Mouse (Mus musculus) layer of hippocampus, adult 18-20 months (tissue): ENCODE data around the gene Gm10310. TPM values are rescaled to one million over a fixed set of nuclear protein-coding genes. Genes with fewer than 3 reads are reported as not detected.
"Not testable (repeated sequence)": the region's sequence is repeated elsewhere in the genome, so short reads cannot be mapped to it uniquely, and the experiment has no call there.

Source experiments
- DNase-seq, 2 experiments: peaks; one replicate each; pipeline ENCODE4 v3.0.0; 2022; ENCODE audit warnings: low spot score in 2 of 2
- long read RNA-seq: library from polyadenylated mRNA; stranded (forward); transcript quantifications from one replicate; pipeline ENCODE4 v2.0.0, GENCODE M21; 2021
- total RNA-seq, 2 experiments: library from RNA; stranded (reverse); gene quantifications; 2 replicates each; pipeline ENCODE4 v1.2.3; 2021

Gene Gm10310
- not detected for total RNA-seq
- long read RNA-seq, result 0 reads

DNA sequence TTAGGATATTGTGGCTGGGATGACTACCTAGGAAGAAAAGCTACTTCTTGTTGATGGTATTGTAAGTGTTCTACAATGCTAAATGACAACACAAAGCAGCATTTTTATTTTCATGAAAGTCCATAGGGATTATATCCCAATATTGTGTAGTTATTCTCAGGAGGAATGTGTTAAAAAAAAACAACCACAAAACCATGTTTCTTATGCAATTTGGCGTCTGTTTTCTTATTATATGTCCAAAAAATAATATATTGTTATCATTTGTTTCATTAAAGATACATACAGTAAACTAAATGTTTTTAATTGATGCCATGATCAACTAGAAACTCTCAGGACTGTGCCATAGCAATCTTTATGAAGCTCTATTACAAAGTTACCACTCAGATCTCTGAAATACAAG is at the start of gene Gm10310:
Gene Gm10310 (minus strand): TSS at position 101 of the 400 bp plus-strand sequence.
- DNase-seq, result not testable (repeated sequence)

DNA sequence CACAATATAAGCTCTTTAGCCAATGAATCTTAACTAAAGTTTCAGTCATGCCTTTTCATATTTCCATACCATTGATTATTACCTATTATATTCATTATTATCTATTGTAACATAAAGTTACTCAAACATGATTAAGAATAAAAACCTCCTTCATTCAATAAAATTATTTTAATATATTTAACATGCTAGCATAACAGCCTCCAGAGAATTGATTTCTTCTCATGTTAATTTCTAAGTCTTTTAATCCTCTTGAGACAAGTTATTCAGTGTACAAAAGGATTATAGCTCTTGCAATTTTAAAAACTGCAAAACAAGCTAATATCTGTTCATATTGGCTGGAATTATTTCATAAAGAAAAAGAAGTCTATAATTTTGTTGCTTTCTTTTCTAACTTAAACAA is 45.2 kb upstream of the Gm10310 start, which contains the start of gene Olfr821:
Gene Olfr821 (plus strand): TSS at position 301 of the 400 bp plus-strand sequence.
- no peak for DNase-seq

DNA sequence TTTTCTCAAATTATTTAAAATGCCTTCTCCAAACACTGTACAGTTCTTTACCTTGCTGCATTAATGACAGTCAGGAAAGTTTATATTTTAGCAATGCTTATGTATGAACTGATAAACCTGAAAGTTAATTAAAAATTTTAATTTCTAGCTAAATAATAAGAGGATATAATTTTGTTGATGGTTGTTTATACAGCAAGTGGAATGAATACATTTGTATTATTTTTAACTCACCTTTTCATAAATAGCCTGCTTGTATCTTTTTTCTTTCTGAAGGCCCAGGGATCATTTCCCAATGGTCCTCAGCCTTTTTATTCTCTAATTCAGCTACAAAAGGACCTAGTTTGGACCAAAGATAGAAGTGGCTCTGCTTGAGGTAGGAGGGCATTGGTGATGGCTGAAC is 27.5 kb upstream of the Gm10310 start, which contains the start of gene Olfr820:
Gene Olfr820 (plus strand): TSS at position 301 of the 400 bp plus-strand sequence.
- no peak for DNase-seq

- not testable (repeated sequence) for DNase-seq
Measured at GRCm38 (mm10) chr10:130005366-130005765, 20.5 kb upstream of the Gm10310 start.

- DNase-seq, result not testable (repeated sequence)
Measured at GRCm38 (mm10) chr10:130004104-130004503, 19.2 kb upstream of the Gm10310 start.

DNA sequence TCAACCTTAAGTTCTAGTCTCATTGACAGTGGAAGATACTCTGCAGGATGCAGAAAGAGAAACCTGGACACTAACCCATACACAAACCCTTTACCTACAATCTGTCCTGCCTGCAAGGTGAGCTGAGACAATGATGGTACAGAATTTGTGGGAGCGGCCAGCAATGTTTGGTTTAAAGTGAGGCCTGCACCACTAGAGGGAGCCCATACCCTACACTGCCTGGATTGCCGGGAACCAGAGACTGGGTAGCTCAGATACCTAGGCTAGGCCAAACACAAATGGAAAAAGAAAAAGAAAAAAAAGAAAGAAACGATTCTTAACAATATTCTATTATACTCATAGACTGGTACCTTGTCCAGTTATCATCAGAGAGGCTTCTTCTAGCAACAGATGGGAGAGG is 3.0 kb downstream of the Gm10310 start:
- not testable (repeated sequence) for DNase-seq

DNA sequence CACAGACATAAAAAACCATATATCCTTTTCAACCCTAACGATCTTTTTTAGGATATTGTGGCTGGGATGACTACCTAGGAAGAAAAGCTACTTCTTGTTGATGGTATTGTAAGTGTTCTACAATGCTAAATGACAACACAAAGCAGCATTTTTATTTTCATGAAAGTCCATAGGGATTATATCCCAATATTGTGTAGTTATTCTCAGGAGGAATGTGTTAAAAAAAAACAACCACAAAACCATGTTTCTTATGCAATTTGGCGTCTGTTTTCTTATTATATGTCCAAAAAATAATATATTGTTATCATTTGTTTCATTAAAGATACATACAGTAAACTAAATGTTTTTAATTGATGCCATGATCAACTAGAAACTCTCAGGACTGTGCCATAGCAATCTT is 8.8 kb downstream of the Gm10310 start, which contains the start of gene Olfr247:
Gene Olfr247 (minus strand): TSS at position 101 of the 400 bp plus-strand sequence.
- DNase-seq, result not testable (repeated sequence)

GRCm38 (mm10) chr10:129972994-129973393 is 11.9 kb downstream of the Gm10310 start:
- DNase-seq, result not testable (repeated sequence)

GRCm38 (mm10) chr10:129967166-129967565 is 17.7 kb downstream of the Gm10310 start, which contains the start of gene Olfr819:
Gene Olfr819 (minus strand): TSS chr10:129967266.
- not testable (repeated sequence) for DNase-seq

- DNase-seq, result not testable (repeated sequence)
Measured at GRCm38 (mm10) chr10:129966232-129966631, 18.6 kb downstream of the Gm10310 start.

GRCm38 (mm10) chr10:129949000-129949399 is 35.9 kb downstream of the Gm10310 start, which contains the start of gene Olfr818:
Gene Olfr818 (minus strand): TSS chr10:129949100.
- no peak for DNase-seq

Other genes starting within 250 kb of the Gm10310 start
- not detected for gene Olfr806, start 243.1 kb downstream of the Gm10310 start, total RNA-seq
- gene Olfr807, start 227.3 kb downstream of the Gm10310 start, total RNA-seq, result not detected
- not detected for gene Olfr808, start 219.6 kb downstream of the Gm10310 start, total RNA-seq
- not detected for gene Olfr809, start 210.4 kb downstream of the Gm10310 start, total RNA-seq
- not detected for gene Olfr810, start 190.1 kb downstream of the Gm10310 start, total RNA-seq
- gene Olfr811, start 180.7 kb downstream of the Gm10310 start, total RNA-seq, result not detected
- gene Olfr812, start 139.0 kb downstream of the Gm10310 start, total RNA-seq, result not detected
- gene Olfr813, start 129.7 kb downstream of the Gm10310 start, total RNA-seq, result not detected
- not detected for gene Olfr814, start 105.2 kb downstream of the Gm10310 start, total RNA-seq
- gene Olfr815, start 79.2 kb downstream of the Gm10310 start, total RNA-seq, result not detected
- gene Olfr816, start 69.5 kb downstream of the Gm10310 start, total RNA-seq, result not detected
- not detected for gene Olfr818, start 36.0 kb downstream of the Gm10310 start, total RNA-seq
- gene Olfr819, start 17.8 kb downstream of the Gm10310 start, total RNA-seq, result not detected
- not detected for gene Olfr247, start 8.9 kb downstream of the Gm10310 start, total RNA-seq
- gene Olfr820, start 27.6 kb upstream of the Gm10310 start, total RNA-seq, result not detected
- not detected for gene Olfr821, start 45.3 kb upstream of the Gm10310 start, total RNA-seq
- gene Olfr822, start 86.1 kb upstream of the Gm10310 start, total RNA-seq, result not detected
- not detected for gene Olfr823, start 130.3 kb upstream of the Gm10310 start, total RNA-seq
- not detected for gene Olfr824, start 144.9 kb upstream of the Gm10310 start, total RNA-seq
- gene Olfr825, start 181.7 kb upstream of the Gm10310 start, total RNA-seq, result not detected
- gene Olfr826, start 199.1 kb upstream of the Gm10310 start, total RNA-seq, result not detected
- not detected for gene Olfr827, start 229.3 kb upstream of the Gm10310 start, total RNA-seq